Comparison of ENCODE assay signal across 9 mouse cellular contexts in genomic region chr9:64024976-64025375, GRCm38 (mm10). TPM values are rescaled to one million over a fixed set of nuclear protein-coding genes. Genes with fewer than 3 reads are reported as not detected.
DNase-seq lines count a peak whose midpoint lies in the region; ATAC-seq and TF ChIP-seq lines count a peak whose summit lies in the region.
"Had no signal": no experiment of that assay in that cellular context is flagged by ENCODE, and none has a peak within 500 bp of the region (broad histone marks: within the 10 kb centered on the region; RNA-seq: fewer than 3 reads in every experiment).

No protein-coding gene starts in this region.

- H3K27ac ChIP-seq in lung, postnatal 0 days (ENCODE audit: low read length), result no peak overlapping the region
- H3K27ac ChIP-seq: macrophage had no signal

- H3K4me1 ChIP-seq in lung, postnatal 0 days (ENCODE audit: insufficient read depth, low read depth, low read length), result 0 out of 2 replicates have a peak, but pooled peaks cover 4% of the 10 kb centered on the region

- 18% methylated on average over 2 of the region's 2 CpGs for WGBS in lung, postnatal 0 days

- peak; percentile 61 for TF ChIP-seq CTCF in lung, postnatal 0 days (IDR thresholded peaks at IDR 0.05)

- no peaks in the 10 kb centered on the region for H3K9me3 ChIP-seq in lung, postnatal 0 days (ENCODE audit: low read length)

- no peaks in the 10 kb centered on the region for H3K36me3 ChIP-seq in lung, postnatal 0 days (ENCODE audit: insufficient read depth, low read length)

- TF ChIP-seq EP300 in lung, postnatal 0 days (IDR thresholded peaks at IDR 0.05), result no peak

- peak; percentile 31 for DNase-seq in embryo, embryonic 9.5 days (ENCODE audit: extremely low spot score)
- no peak for DNase-seq in embryo, embryonic 10.5 days (ENCODE audit: low spot score)
- DNase-seq in lung, postnatal 0 days (ENCODE audit: low spot score), result peak; percentile 28
- no peak for DNase-seq in lung, postnatal 4 days
- DNase-seq in induced T-regulatory cell, adult 2 months (ENCODE audit: low read depth), result peak; percentile 32
- no peak for DNase-seq in cerebellum, adult 8-10 months
- no peak for DNase-seq in adrenal gland, adult 18-20 months (ENCODE audit: low spot score in 2 of 2)

- no peak overlapping the region for H3K9ac ChIP-seq in lung, postnatal 0 days (replicated peaks; ENCODE audit: low read depth)

- no peak overlapping the region for H3K4me2 ChIP-seq in lung, postnatal 0 days (replicated peaks; ENCODE audit: low read depth, low read length)

- ATAC-seq in lung, postnatal 0 days, result no peak
- 0 out of 2 replicates have a peak, but pooled peaks have one; percentile 37 for ATAC-seq in megakaryocyte-erythroid progenitor cell, adult 5-6 weeks (replicated peaks; ENCODE audit: low FRiP score, low TSS enrichment, poor library complexity, severe bottlenecking)

- H3K4me3 ChIP-seq in lung, postnatal 0 days (ENCODE audit: low read depth, low read length), result no peak overlapping the region

- H3K27me3 ChIP-seq in lung, postnatal 0 days (replicated peaks; ENCODE audit: insufficient read depth, low read length), result no peaks in the 10 kb centered on the region

RNA-seq across cellular contexts. Expression of gene Smad6, which starts 3.1 kb away (rescaled TPM):
- 13.4 and 15.3 TPM in 2 replicates for polyA plus RNA-seq in lung, postnatal 0 days (2015; fragmentation: Nextera tagmentation; extraction: Ambion mirVana)
- total RNA-seq in megakaryocyte-erythroid progenitor cell, adult 5-6 weeks (2014; fragmentation: Nextera tagmentation), result not detected in 2 replicates
- 0.88 and 1.1 TPM in 2 replicates for total RNA-seq in megakaryocyte-erythroid progenitor cell, adult 5-6 weeks (2017)
- total RNA-seq in adrenal gland, adult 18-20 months (2021), result 1 to 10 TPM; 5.4 to 5.5 TPM

Comparison
In these comparisons a context has a peak if more than half of its experiments do, and no peak if none do; other contexts are left out.
1. DNase-seq: peak in embryo, embryonic 9.5 days (single experiment), lung, postnatal 0 days (single experiment) and induced T-regulatory cell, adult 2 months (single experiment); none in embryo, embryonic 10.5 days (single experiment), lung, postnatal 4 days (0 of 2), cerebellum, adult 8-10 months (single experiment) and adrenal gland, adult 18-20 months (0 of 2).